Mouse (Mus musculus): ENCODE results near the gene Rbm47. TPM values are rescaled to one million over a fixed set of nuclear protein-coding genes. Genes with fewer than 3 reads are reported as not detected.
"Not testable (repeated sequence)": the region's sequence is repeated elsewhere in the genome, so short reads cannot be mapped to it uniquely, and the experiment has no call there.

Rbm47 gene
- polyA plus RNA-seq, 1 experiment from 2014 or later = 79.2 TPM

- H3K4me2 ChIP-seq (ENCODE audit: low read length) = no peak overlapping the region
- ATAC-seq (replicated peaks; ENCODE audit: low FRiP score, low TSS enrichment, low read depth) (no peak), DNase-seq (ENCODE audit: low spot score) (no peak)
- H3K4me1 ChIP-seq (replicated peaks; ENCODE audit: control insufficient read depth, insufficient read depth, low read length) = 0 out of 2 replicates have a peak, but pooled peaks cover 10% of the 10 kb centered on the region
- H3K36me3 ChIP-seq (ENCODE audit: control insufficient read depth, insufficient read depth, low read length) = no peaks in the 10 kb centered on the region
- H3K27me3 ChIP-seq (replicated peaks; ENCODE audit: control insufficient read depth, insufficient read depth, low read length) = no peaks in the 10 kb centered on the region
- WGBS = 77% methylated on average over 7 of the region's 7 CpGs
- H3K27ac ChIP-seq (ENCODE audit: low read depth) = no peak overlapping the region
- H3K9ac ChIP-seq (ENCODE audit: low read length) = no peak overlapping the region
- no peak overlapping the region for H3K4me3 ChIP-seq (ENCODE audit: low read depth, low read length)
- no peaks in the 10 kb centered on the region for H3K9me3 ChIP-seq (ENCODE audit: control insufficient read depth, low read length)
Observed at GRCm38 (mm10) chr5:66000074-66000473, 172.8 kb downstream of the Rbm47 start.

- H3K9ac ChIP-seq (ENCODE audit: low read length) = no peak overlapping the region
- WGBS = 89% methylated on average over 7 of the region's 7 CpGs
- DNase-seq (ENCODE audit: low spot score) = no peak
Observed at GRCm38 (mm10) chr5:65999106-65999505, 173.8 kb downstream of the Rbm47 start.

GRCm38 (mm10) chr5:65997813-65998212 is 175.1 kb downstream of the Rbm47 start:
- H3K27ac ChIP-seq (ENCODE audit: low read depth) = no peak overlapping the region
- H3K4me2 ChIP-seq (ENCODE audit: low read length) = no peak overlapping the region
- 0 out of 2 replicates have a peak, but pooled peaks cover 6% of the 10 kb centered on the region for H3K4me1 ChIP-seq (replicated peaks; ENCODE audit: control insufficient read depth, insufficient read depth, low read length)
- H3K9me3 ChIP-seq (ENCODE audit: control insufficient read depth, low read length) = no peaks in the 10 kb centered on the region
- no peak overlapping the region for H3K4me3 ChIP-seq (ENCODE audit: low read depth, low read length)
- H3K27me3 ChIP-seq (replicated peaks; ENCODE audit: control insufficient read depth, insufficient read depth, low read length) = no peaks in the 10 kb centered on the region
- no peak overlapping the region for H3K9ac ChIP-seq (ENCODE audit: low read length)
- DNase-seq (ENCODE audit: low spot score) (no peak), ATAC-seq (replicated peaks; ENCODE audit: low FRiP score, low TSS enrichment, low read depth) (no peak)
- no peaks in the 10 kb centered on the region for H3K36me3 ChIP-seq (ENCODE audit: control insufficient read depth, insufficient read depth, low read length)

More at GRCm38 (mm10) chr5:65999106-65999505, 173.8 kb downstream of the Rbm47 start:
- Histone ChIP-seq H3K36me3 (ENCODE audit: control insufficient read depth, insufficient read depth, low read length) (no peaks in the 10 kb centered on the region), H3K27ac (ENCODE audit: low read depth) (no peak overlapping the region), H3K9me3 (ENCODE audit: control insufficient read depth, low read length) (no peaks in the 10 kb centered on the region), H3K4me2 (ENCODE audit: low read length) (no peak overlapping the region), H3K4me3 (ENCODE audit: low read depth, low read length) (no peak overlapping the region), H3K4me1 (replicated peaks; ENCODE audit: control insufficient read depth, insufficient read depth, low read length) (0 out of 2 replicates have a peak, but pooled peaks cover 6% of the 10 kb centered on the region), H3K27me3 (replicated peaks; ENCODE audit: control insufficient read depth, insufficient read depth, low read length) (no peaks in the 10 kb centered on the region)
- ATAC-seq (replicated peaks; ENCODE audit: low FRiP score, low TSS enrichment, low read depth) = no peak

- Histone ChIP-seq H3K9me3 (ENCODE audit: control insufficient read depth, low read length) (no peaks in the 10 kb centered on the region), H3K4me3 (ENCODE audit: low read depth, low read length) (no peak overlapping the region), H3K27me3 (replicated peaks; ENCODE audit: control insufficient read depth, insufficient read depth, low read length) (no peaks in the 10 kb centered on the region), H3K4me1 (replicated peaks; ENCODE audit: control insufficient read depth, insufficient read depth, low read length) (no peaks in the 10 kb centered on the region), H3K9ac (ENCODE audit: low read length) (no peak overlapping the region), H3K27ac (ENCODE audit: low read depth) (no peak overlapping the region), H3K36me3 (ENCODE audit: control insufficient read depth, insufficient read depth, low read length) (no peaks in the 10 kb centered on the region), H3K4me2 (ENCODE audit: low read length) (no peak overlapping the region)
- WGBS = 80% methylated on average over 6 of the region's 6 CpGs
- DNase-seq (ENCODE audit: low spot score) (no peak), ATAC-seq (replicated peaks; ENCODE audit: low FRiP score, low TSS enrichment, low read depth) (no peak)
Observed at GRCm38 (mm10) chr5:65994643-65995042, 178.3 kb downstream of the Rbm47 start.

GRCm38 (mm10) chr5:65991191-65991590 is 181.7 kb downstream of the Rbm47 start:
- H3K9me3 ChIP-seq (ENCODE audit: control insufficient read depth, low read length) = no peaks in the 10 kb centered on the region
- no peaks in the 10 kb centered on the region for H3K27me3 ChIP-seq (replicated peaks; ENCODE audit: control insufficient read depth, insufficient read depth, low read length)
- no peaks in the 10 kb centered on the region for H3K36me3 ChIP-seq (ENCODE audit: control insufficient read depth, insufficient read depth, low read length)
- no peak overlapping the region for H3K4me2 ChIP-seq (ENCODE audit: low read length)
- no peak overlapping the region for H3K27ac ChIP-seq (ENCODE audit: low read depth)
- no peak overlapping the region for H3K9ac ChIP-seq (ENCODE audit: low read length)
- 84% methylated on average over 2 of the region's 2 CpGs for WGBS
- DNase-seq (ENCODE audit: low spot score) (no peak), ATAC-seq (replicated peaks; ENCODE audit: low FRiP score, low TSS enrichment, low read depth) (peak; percentile 53)
- H3K4me1 ChIP-seq (replicated peaks; ENCODE audit: control insufficient read depth, insufficient read depth, low read length) = no peaks in the 10 kb centered on the region
- no peak overlapping the region for H3K4me3 ChIP-seq (ENCODE audit: low read depth, low read length)

GRCm38 (mm10) chr5:65987004-65987403 is 185.9 kb downstream of the Rbm47 start:
- not testable (repeated sequence) for H3K36me3 ChIP-seq (ENCODE audit: control insufficient read depth, insufficient read depth, low read length); H3K27ac ChIP-seq (ENCODE audit: low read depth); H3K4me1 ChIP-seq (replicated peaks; ENCODE audit: control insufficient read depth, insufficient read depth, low read length); H3K4me3 ChIP-seq (ENCODE audit: low read depth, low read length); H3K9ac ChIP-seq (ENCODE audit: low read length); H3K4me2 ChIP-seq (ENCODE audit: low read length); H3K9me3 ChIP-seq (ENCODE audit: control insufficient read depth, low read length); ATAC-seq (replicated peaks; ENCODE audit: low FRiP score, low TSS enrichment, low read depth); H3K27me3 ChIP-seq (replicated peaks; ENCODE audit: control insufficient read depth, insufficient read depth, low read length); DNase-seq (ENCODE audit: low spot score)
- 75% methylated on average over 3 of the region's 3 CpGs for WGBS

- no peaks in the 10 kb centered on the region for H3K36me3 ChIP-seq (ENCODE audit: control insufficient read depth, insufficient read depth, low read length)
Observed at GRCm38 (mm10) chr5:65986426-65986825, 186.5 kb downstream of the Rbm47 start.

GRCm38 (mm10) chr5:65975731-65976130 is 197.2 kb downstream of the Rbm47 start:
- DNase-seq (ENCODE audit: low spot score) = no peak
- WGBS = 87% methylated on average over 13 of the region's 13 CpGs
- Histone ChIP-seq H3K4me2 (ENCODE audit: low read length) (no peak overlapping the region), H3K4me3 (ENCODE audit: low read depth, low read length) (no peak overlapping the region), H3K4me1 (replicated peaks; ENCODE audit: control insufficient read depth, insufficient read depth, low read length) (no peaks in the 10 kb centered on the region), H3K27me3 (replicated peaks; ENCODE audit: control insufficient read depth, insufficient read depth, low read length) (no peaks in the 10 kb centered on the region), H3K9me3 (ENCODE audit: control insufficient read depth, low read length) (no peaks in the 10 kb centered on the region), H3K27ac (ENCODE audit: low read depth) (no peak overlapping the region), H3K9ac (ENCODE audit: low read length) (no peak overlapping the region), H3K36me3 (ENCODE audit: control insufficient read depth, insufficient read depth, low read length) (no peaks in the 10 kb centered on the region)
- ATAC-seq (replicated peaks; ENCODE audit: low FRiP score, low TSS enrichment, low read depth) = no peak

More at GRCm38 (mm10) chr5:65986426-65986825, 186.5 kb downstream of the Rbm47 start:
- no peak for ATAC-seq (replicated peaks; ENCODE audit: low FRiP score, low TSS enrichment, low read depth)
- DNase-seq (ENCODE audit: low spot score) = no peak
- Histone ChIP-seq H3K4me3 (ENCODE audit: low read depth, low read length) (no peak overlapping the region), H3K9ac (ENCODE audit: low read length) (no peak overlapping the region), H3K9me3 (ENCODE audit: control insufficient read depth, low read length) (no peaks in the 10 kb centered on the region), H3K4me2 (ENCODE audit: low read length) (no peak overlapping the region), H3K27me3 (replicated peaks; ENCODE audit: control insufficient read depth, insufficient read depth, low read length) (no peaks in the 10 kb centered on the region), H3K4me1 (replicated peaks; ENCODE audit: control insufficient read depth, insufficient read depth, low read length) (no peaks in the 10 kb centered on the region), H3K27ac (ENCODE audit: low read depth) (no peak overlapping the region)
- 93% methylated on average over 5 of the region's 5 CpGs for WGBS

GRCm38 (mm10) chr5:65973189-65973588 is 199.7 kb downstream of the Rbm47 start:
- no peaks in the 10 kb centered on the region for H3K36me3 ChIP-seq (ENCODE audit: control insufficient read depth, insufficient read depth, low read length)
- H3K9me3 ChIP-seq (ENCODE audit: control insufficient read depth, low read length) = no peaks in the 10 kb centered on the region
- H3K27me3 ChIP-seq (replicated peaks; ENCODE audit: control insufficient read depth, insufficient read depth, low read length) = no peaks in the 10 kb centered on the region
- no peak for ATAC-seq (replicated peaks; ENCODE audit: low FRiP score, low TSS enrichment, low read depth)
- H3K27ac ChIP-seq (ENCODE audit: low read depth) = no peak overlapping the region
- H3K4me2 ChIP-seq (ENCODE audit: low read length) = no peak overlapping the region
- no peak for DNase-seq (ENCODE audit: low spot score)
- H3K9ac ChIP-seq (ENCODE audit: low read length) = no peak overlapping the region
- H3K4me1 ChIP-seq (replicated peaks; ENCODE audit: control insufficient read depth, insufficient read depth, low read length) = no peaks in the 10 kb centered on the region
- H3K4me3 ChIP-seq (ENCODE audit: low read depth, low read length) = no peak overlapping the region
- 77% methylated on average over 2 of the region's 2 CpGs for WGBS

All from intestine, embryonic 14.5 days (tissue).